Mouse (Mus musculus) G1E (cell line): ENCODE data around the gene Slc7a7. TPM values are rescaled to one million over a fixed set of nuclear protein-coding genes. Genes with fewer than 3 reads are reported as not detected.

Experiments used
- ATAC-seq: 2 replicates; pipeline ENCODE4 v1.8.0; 2016; ENCODE audit warnings: mild to moderate bottlenecking; ENCODE audit not compliant: insufficient number of reproducible peaks, poor library complexity, low FRiP score, severe bottlenecking; ENCODE audit errors: extremely low read depth
- DNase-seq: peaks from one replicate; pipeline ENCODE4 v3.0.0; 2012; ENCODE audit warnings: low spot score
- H3K27me3 ChIP-seq: 2 replicates; pipeline ENCODE4 v1.6.1; 2012; ENCODE audit warnings: mild to moderate bottlenecking, low read length, inconsistent platforms; ENCODE audit not compliant: insufficient read depth
- H3K36me3 ChIP-seq: replicated peaks from 2 replicates; pipeline ENCODE3; 2012; ENCODE audit warnings: mild to moderate bottlenecking, inconsistent platforms
- H3K4me1 ChIP-seq: 2 replicates; pipeline ENCODE4 v1.6.1; 2012; ENCODE audit warnings: low read depth, low read length, inconsistent platforms, mixed read lengths; ENCODE audit not compliant: insufficient read depth
- H3K4me3 ChIP-seq: 2 replicates; pipeline ENCODE4 v1.5.1; 2012; ENCODE audit warnings: low read depth, mild to moderate bottlenecking, inconsistent platforms, low read length, moderate library complexity, mixed read lengths
- H3K9me3 ChIP-seq: replicated peaks from 2 replicates; pipeline ENCODE4 v1.6.1; 2012; ENCODE audit warnings: inconsistent platforms
- CTCF ChIP-seq: IDR thresholded peaks from 2 replicates; pipeline ENCODE4 v1.5.1; 2012; ENCODE audit warnings: low read depth, low read length, inconsistent platforms, mixed read lengths
- GATA1 ChIP-seq: IDR thresholded peaks from 2 replicates; pipeline ENCODE4 v1.6.1; 2012; ENCODE audit warnings: borderline replicate concordance, low read length, inconsistent platforms, mixed read lengths
- GATA2 ChIP-seq: IDR thresholded peaks from 2 replicates; pipeline ENCODE4 v1.6.1; 2012; ENCODE audit warnings: low read depth, low read length, inconsistent platforms, borderline replicate concordance
- POLR2AphosphoS5 ChIP-seq: IDR thresholded peaks from 2 replicates; pipeline ENCODE4 v1.6.1; 2012; ENCODE audit warnings: low read depth, low read length, inconsistent platforms; ENCODE audit not compliant: insufficient replicate concordance
- TAL1 ChIP-seq: conservative IDR thresholded peaks from 2 replicates; pipeline ENCODE4 v1.6.1; 2012; ENCODE audit warnings: low read depth, low read length, inconsistent platforms, mixed read lengths
- polyA plus RNA-seq: library from polyadenylated mRNA; stranded (reverse); fragments of >175 nt; gene quantifications from 2 replicates; pipeline ENCODE4 v1.2.3, GENCODE M21; 2012
- total RNA-seq, 2 experiments: library from RNA; stranded (forward) in 1 of 2; stranded (reverse) in 1 of 2; fragments of 200-1000 nt in 1 of 2; fragments of >200 nt in 1 of 2; fragmentation: Nextera tagmentation in 1 of 2; gene quantifications; 2 replicates each; pipeline ENCODE4 v1.2.3; 2014 to 2017

The Slc7a7 gene
- total and polyA plus RNA-seq, 3 experiments: 0.55 to 6.2 (median 1.1) TPM

DNA sequence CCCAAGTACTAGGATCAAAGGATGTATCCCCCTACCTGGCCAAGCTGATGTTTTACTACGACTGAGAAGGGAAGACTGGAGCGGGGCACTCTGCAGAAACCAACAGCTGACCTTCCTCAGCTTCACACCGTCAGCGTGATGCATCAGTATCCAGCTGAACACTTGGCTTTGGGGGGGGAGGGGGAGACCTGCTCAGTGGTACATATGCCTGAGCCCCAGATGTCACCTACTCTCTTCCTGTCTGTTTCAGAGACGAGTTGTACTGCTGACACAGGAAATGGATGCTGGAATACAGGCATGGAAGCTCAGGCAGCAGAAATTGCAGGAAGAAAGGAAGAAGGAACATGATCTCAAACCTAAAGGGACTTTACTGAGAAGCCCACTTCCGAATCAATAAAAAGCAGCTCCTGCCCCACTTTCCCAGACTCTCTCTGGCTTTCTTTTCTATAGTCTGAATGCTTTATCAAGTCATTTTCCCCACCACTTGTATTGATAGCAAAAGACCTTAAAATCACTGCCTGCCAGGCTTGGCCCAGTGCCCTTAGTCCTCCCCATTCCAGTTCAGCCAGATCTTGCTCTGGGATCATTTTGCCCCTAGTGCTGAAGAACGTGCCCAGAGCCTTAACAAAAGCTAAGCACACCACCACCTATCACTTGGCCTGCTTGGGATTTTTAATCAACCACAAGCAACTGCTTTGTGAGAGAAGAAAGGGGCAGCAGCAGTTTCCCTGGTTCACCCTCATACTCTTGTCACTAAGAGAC, 11.9 kb upstream of the Slc7a7 start:
- TF ChIP-seq POLR2AphosphoS5 (no peak), CTCF (no peak), TAL1 (no peak), GATA1 (no peak), GATA2 (no peak)
- no peak for ATAC-seq
- peak overlapping the region; percentile 83; the same call in 1 of the 2 replicates for H3K4me3 ChIP-seq
- H3K4me1 ChIP-seq: peaks cover 78% of the 10 kb centered on the region
- H3K27me3 ChIP-seq: no peaks in the 10 kb centered on the region
- peaks cover 48% of the 10 kb centered on the region for H3K36me3 ChIP-seq
- H3K9me3 ChIP-seq: no peaks in the 10 kb centered on the region
- no peak for DNase-seq

DNA sequence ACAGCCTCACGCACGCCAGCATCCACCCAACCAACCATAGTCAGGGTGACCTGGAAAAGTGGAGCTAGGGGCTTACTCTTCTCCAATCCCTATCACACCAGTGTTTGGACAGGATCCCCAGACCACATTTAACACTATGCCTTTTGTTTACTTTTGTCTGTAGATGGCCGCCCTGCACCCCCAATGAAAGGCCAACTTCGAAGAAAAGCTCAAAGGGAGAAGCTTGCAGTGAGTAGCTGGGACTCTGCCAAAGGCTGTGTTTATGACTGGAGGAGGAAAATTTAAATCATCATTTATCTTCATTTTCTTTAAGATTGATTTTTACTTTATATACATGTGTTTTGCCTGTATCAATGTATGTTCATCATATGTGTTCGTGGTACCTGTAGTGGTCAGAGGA, 10.8 kb upstream of the Slc7a7 start:
- Histone ChIP-seq H3K36me3 (peaks cover 37% of the 10 kb centered on the region), H3K9me3 (no peaks in the 10 kb centered on the region), H3K27me3 (no peaks in the 10 kb centered on the region), H3K4me3 (peak overlapping the region; percentile 20; the same call in 1 of the 2 replicates), H3K4me1 (peaks cover 76% of the 10 kb centered on the region)
- TF ChIP-seq POLR2AphosphoS5: no peak
- TF ChIP-seq GATA2: no peak
- TF ChIP-seq TAL1: no peak
- no peak for TF ChIP-seq GATA1
- no peak for TF ChIP-seq CTCF
- DNase-seq (no peak), ATAC-seq (no peak)

DNA sequence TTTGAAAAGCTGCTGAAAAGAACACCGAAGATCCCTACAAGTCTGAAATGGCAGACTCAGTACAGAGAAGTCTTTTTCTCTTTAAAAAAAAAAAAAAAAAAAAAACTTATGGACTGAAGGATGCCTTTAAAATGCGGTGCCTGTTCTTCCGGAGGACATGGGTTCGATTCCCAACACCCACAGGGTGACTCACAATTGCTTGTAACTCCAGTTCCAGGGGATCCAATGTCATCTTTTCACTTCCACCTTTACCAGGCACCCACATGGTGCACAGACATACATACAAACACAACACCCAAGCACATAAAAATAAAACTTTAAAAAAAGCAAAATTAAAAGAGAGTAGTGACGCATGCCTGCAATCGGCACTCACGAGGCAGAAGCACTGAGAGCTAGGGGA, 10.1 kb upstream of the Slc7a7 start:
- DNase-seq (no peak), ATAC-seq (no peak)
- TF ChIP-seq GATA2: no peak
- no peak for TF ChIP-seq GATA1
- TF ChIP-seq TAL1: no peak
- TF ChIP-seq POLR2AphosphoS5: no peak
- no peak for TF ChIP-seq CTCF
- H3K36me3 ChIP-seq: peaks cover 30% of the 10 kb centered on the region
- no peaks in the 10 kb centered on the region for H3K27me3 ChIP-seq
- H3K9me3 ChIP-seq: no peaks in the 10 kb centered on the region
- peaks cover 73% of the 10 kb centered on the region for H3K4me1 ChIP-seq
- H3K4me3 ChIP-seq: peak overlapping the region; percentile 95

DNA sequence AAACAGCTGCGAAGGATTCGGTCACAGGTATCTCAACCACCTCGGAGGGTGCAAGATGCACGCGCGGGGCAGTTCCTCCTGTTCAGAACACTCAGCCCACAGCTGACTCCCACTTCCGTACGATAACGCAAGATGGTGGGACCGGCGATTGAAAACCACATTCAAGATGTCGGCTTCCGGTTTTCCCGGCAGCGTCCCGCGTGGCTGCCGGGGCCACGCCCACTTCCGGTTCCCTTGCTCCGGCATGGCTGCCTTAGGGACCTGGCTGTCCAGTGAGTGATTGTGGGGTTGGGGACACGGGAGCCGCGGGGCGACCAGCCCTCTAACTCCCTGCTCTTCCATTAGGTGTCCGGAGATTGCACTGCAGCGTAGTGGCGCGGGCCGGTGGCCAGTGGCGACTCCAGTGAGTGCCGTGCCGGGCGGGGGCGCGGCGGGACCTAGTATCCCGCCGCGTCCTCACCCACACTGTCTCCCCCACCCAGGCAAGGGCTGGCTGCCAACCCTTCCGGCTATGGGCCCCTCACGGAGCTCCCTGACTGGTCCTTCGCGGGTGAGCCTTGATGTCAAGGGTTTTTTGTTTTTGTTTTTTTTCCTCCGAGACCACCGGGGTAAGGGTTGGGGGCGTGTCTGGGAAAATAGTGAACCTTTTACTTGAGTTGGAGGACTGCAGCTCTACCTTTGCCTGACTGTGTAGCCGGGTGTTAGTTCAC, 9.3 kb upstream of the Slc7a7 start, which contains the start of gene Mrpl52:
Gene Mrpl52, plus strand, starts transcription at position 221 of the 710 bp plus-strand sequence.
- Histone ChIP-seq H3K36me3 (peaks cover 32% of the 10 kb centered on the region), H3K27me3 (no peaks in the 10 kb centered on the region), H3K4me3 (peak within 1 kb of the TSS; percentile 95), H3K4me1 (peaks cover 70% of the 10 kb centered on the region), H3K9me3 (no peaks in the 10 kb centered on the region)
- peak; percentile 66 for ATAC-seq
- no peak for TF ChIP-seq GATA2
- TF ChIP-seq POLR2AphosphoS5: no peak
- no peak for TF ChIP-seq GATA1
- no peak for TF ChIP-seq CTCF
- no peak; the same call in 1 of the 2 replicates for TF ChIP-seq TAL1
- peak; percentile 85 for DNase-seq

DNA sequence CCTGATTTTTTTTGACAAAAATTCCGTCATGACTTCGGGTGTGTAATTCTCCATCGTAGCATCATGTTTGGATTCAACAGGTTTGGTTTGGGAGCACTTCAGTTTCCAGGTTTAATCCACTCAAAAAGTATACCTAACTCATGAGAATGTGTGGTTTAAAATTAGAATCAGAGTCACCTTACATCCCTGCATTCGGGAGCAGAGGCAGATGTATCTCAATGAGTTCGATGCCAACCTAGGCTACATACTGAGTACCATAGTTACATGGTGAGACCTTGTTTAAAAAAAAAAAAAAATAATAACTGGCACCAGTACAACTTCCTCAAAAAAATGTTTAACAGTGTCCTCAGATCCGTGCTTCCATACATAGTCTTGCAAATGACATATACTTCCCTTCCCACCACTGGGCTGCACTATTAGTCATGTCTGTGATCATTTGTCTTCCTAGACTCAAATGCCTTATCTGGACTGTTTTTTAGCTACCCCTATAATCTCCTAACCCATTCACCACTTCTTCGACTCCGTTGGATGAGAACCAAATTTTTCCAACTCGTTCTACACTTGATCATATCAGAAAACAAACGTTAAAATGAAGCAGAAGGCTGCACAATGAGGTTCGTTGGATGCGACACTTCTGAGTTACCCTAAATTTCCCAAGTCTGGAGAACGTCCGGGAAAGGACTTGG, 8.6 kb upstream of the Slc7a7 start:
- Histone ChIP-seq H3K4me1 (peaks cover 73% of the 10 kb centered on the region), H3K36me3 (peaks cover 35% of the 10 kb centered on the region), H3K27me3 (no peaks in the 10 kb centered on the region), H3K9me3 (no peaks in the 10 kb centered on the region), H3K4me3 (peak overlapping the region; percentile 95)
- no peak for TF ChIP-seq GATA2
- TF ChIP-seq GATA1: no peak
- no peak for TF ChIP-seq CTCF
- DNase-seq (no peak), ATAC-seq (0 out of 2 replicates have a peak, but pooled peaks have one; percentile 22)

DNA sequence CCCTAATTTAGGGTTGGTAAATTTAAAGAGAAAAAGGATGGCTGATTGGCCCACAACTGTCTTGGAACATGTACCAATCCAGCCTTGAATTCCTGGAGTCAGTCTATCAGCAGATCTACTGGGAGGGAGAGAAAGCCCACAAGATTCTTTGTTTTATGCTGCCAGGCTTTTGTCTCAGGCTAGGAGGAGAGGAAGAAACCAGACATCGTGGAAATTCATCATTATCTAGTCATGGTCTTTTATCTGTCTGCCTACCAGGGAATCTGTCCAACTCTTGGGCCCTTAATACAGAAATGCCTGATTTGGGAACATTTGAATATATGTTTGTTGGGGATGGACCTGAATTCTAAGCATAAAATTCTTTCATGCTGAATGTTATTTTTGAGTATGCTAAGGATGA, 8.0 kb upstream of the Slc7a7 start:
- no peak for DNase-seq
- ATAC-seq: no peak
- no peak for TF ChIP-seq CTCF
- TF ChIP-seq GATA2: no peak
- no peak for TF ChIP-seq TAL1
- Histone ChIP-seq H3K9me3 (no peaks in the 10 kb centered on the region), H3K4me1 (peaks cover 70% of the 10 kb centered on the region), H3K27me3 (no peaks in the 10 kb centered on the region), H3K36me3 (peaks cover 35% of the 10 kb centered on the region), H3K4me3 (peak overlapping the region; percentile 95; the same call in 1 of the 2 replicates)
